8 mouse cellular contexts compared by ENCODE assay signal in genomic region chr11:72689551-72690510, GRCm38 (mm10). TPM values are rescaled to one million over a fixed set of nuclear protein-coding genes. Genes with fewer than 3 reads are reported as not detected.
DNase-seq lines count a peak whose midpoint lies in the region; ATAC-seq lines count a peak whose summit lies in the region.

TSS of gene Ankfy1 (plus strand) at chr11:72690006.

- H3K4me3 ChIP-seq in heart, embryonic 10.5 days = peak within 1 kb of the TSS; percentile 83
- H3K4me3 ChIP-seq in kidney, embryonic 15.5 days (replicated peaks) = peak within 1 kb of the TSS; percentile 69

- no peaks in the 10 kb centered on the region for H3K36me3 ChIP-seq in heart, embryonic 10.5 days
- H3K36me3 ChIP-seq in kidney, embryonic 15.5 days = 0 out of 2 replicates have a peak, but pooled peaks cover 7% of the 10 kb centered on the region

- H3K9ac ChIP-seq in kidney, embryonic 15.5 days = peak within 1 kb of the TSS; percentile 76

- peak within 1 kb of the TSS; percentile 93 for H3K27ac ChIP-seq in heart, embryonic 10.5 days
- H3K27ac ChIP-seq in kidney, embryonic 15.5 days = peak within 1 kb of the TSS; percentile 88

- peak; percentile 99 for DNase-seq in B cell, adult 2 months
- DNase-seq in brain, adult 2 months (ENCODE audit: low read depth, low spot score) = peak; percentile 96
- peak; percentile 98 for DNase-seq in heart, embryonic 10.5 days (ENCODE audit: low spot score)
- DNase-seq in liver = peak; percentile 97
- DNase-seq in spleen, postnatal 4 days (ENCODE audit: low spot score in 2 of 2) = peak; percentile 98 to 99

- peak within 1 kb of the TSS; percentile 81 for H3K4me2 ChIP-seq in kidney, embryonic 15.5 days

- peak; percentile 85 for ATAC-seq in erythroblast, adult 5-6 weeks (replicated peaks; ENCODE audit: low FRiP score, poor library complexity, severe bottlenecking)
- ATAC-seq in kidney, embryonic 15.5 days (replicated peaks; ENCODE audit: low FRiP score) = peak; percentile 96
- peak; percentile 97 for ATAC-seq in monocyte, adult 5-6 weeks (replicated peaks; ENCODE audit: insufficient number of reproducible peaks, low FRiP score, low TSS enrichment, poor library complexity, severe bottlenecking)

- H3K9me3 ChIP-seq in heart, embryonic 10.5 days = no peaks in the 10 kb centered on the region
- H3K9me3 ChIP-seq in kidney, embryonic 15.5 days (replicated peaks) = no peaks in the 10 kb centered on the region

- H3K27me3 ChIP-seq in heart, embryonic 10.5 days (ENCODE audit: insufficient read depth, poor library complexity, severe bottlenecking) = no peaks in the 10 kb centered on the region
- H3K27me3 ChIP-seq in kidney, embryonic 15.5 days = no peaks in the 10 kb centered on the region

- H3K4me1 ChIP-seq in heart, embryonic 10.5 days = peaks cover 19% of the 10 kb centered on the region
- H3K4me1 ChIP-seq in kidney, embryonic 15.5 days = peaks cover 39% of the 10 kb centered on the region

- WGBS in heart, embryonic 10.5 days = under 1% methylated on average over 56 of the region's 56 CpGs
- WGBS in kidney, embryonic 15.5 days = under 1% methylated on average over 56 of the region's 56 CpGs

RNA-seq across cellular contexts. Expression of gene Ankfy1, which starts in this region (rescaled TPM):
- total RNA-seq in erythroblast, adult 5-6 weeks (2015; ENCODE audit: low replicate concordance) = 28.0 and 45.5 TPM in 2 replicates
- total RNA-seq in erythroblast, adult 5-6 weeks (2017; ENCODE audit: low replicate concordance) = 37.1 and 51.4 TPM in 2 replicates
- polyA plus RNA-seq in heart, embryonic 10.5 days (2016; fragmentation: Nextera tagmentation; extraction: Ambion mirVana) = 21.9 and 28.2 TPM in 2 replicates
- polyA plus RNA-seq in kidney, embryonic 15.5 days (2015; fragmentation: Nextera tagmentation; extraction: Ambion mirVana) = 23.1 and 23.7 TPM in 2 replicates
- 44.4 to 81.8 TPM (median 44.6 TPM) in 3 replicates for total RNA-seq in monocyte, adult 5-6 weeks (2017)

Comparison
In these comparisons a context has a peak if more than half of its experiments do, and no peak if none do; other contexts are left out.
1. Peak in every context shown above with its lines: DNase-seq, ATAC-seq, H3K4me3 ChIP-seq and H3K27ac ChIP-seq.